Mouse (Mus musculus): ENCODE measurements around the gene Gatad2a.

GRCm38 (mm10) chr8:69939633-69940032, 56.6 kb downstream of the Gatad2a start:
- TF ChIP-seq CTCF (IDR thresholded peaks at IDR 0.05; ENCODE audit: control insufficient read depth, insufficient read depth, low read length) (no peak), POLR2A (IDR thresholded peaks at IDR 0.05; ENCODE audit: borderline replicate concordance, control insufficient read depth, low read depth, low read length) (no peak)
